ENCODE assay signal across 27 mouse cellular contexts in the genomic region with DNA sequence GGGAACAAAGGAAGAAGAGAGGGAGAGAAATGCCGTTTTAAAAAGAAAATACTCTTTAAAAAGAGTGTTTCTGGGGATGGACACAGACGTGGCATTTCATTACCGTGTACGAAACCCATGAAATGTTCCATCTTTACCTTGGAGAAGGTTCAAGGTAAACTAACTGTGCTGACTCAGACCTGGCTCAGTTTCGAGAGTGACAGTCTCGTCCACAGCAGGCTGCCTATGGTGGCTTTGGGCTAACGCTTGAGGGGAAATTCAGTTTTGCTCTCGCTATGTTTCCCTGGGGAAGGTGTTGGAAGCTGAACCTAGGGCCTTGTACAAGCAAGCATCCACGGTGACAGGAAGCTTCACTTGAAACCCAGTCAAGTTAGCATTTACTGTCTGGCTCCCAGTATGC. TPM values are rescaled to one million over a fixed set of nuclear protein-coding genes. Genes with fewer than 3 reads are reported as not detected.
DNase-seq lines count a peak whose midpoint lies in the region; ATAC-seq and TF ChIP-seq lines count a peak whose summit lies in the region.
"Had no signal": no experiment of that assay in that cellular context is flagged by ENCODE, and none has a peak within 500 bp of the region (broad histone marks: within the 10 kb centered on the region; RNA-seq: fewer than 3 reads in every experiment).

No protein-coding gene starts in this region.

- H3K4me2 ChIP-seq in liver, postnatal 0 days (ENCODE audit: low read depth, low read length) = no peak overlapping the region
- H3K4me2 ChIP-seq in liver, embryonic 11.5 days = no peak overlapping the region
- H3K4me2 ChIP-seq: embryonic facial prominence, embryonic 15.5 days; forebrain, embryonic 12.5 days; hindbrain, embryonic 13.5 days; kidney, embryonic 15.5 days; liver, embryonic 13.5 days; midbrain, embryonic 15.5 days; neural tube, embryonic 15.5 days had no signal

- H3K4me1 ChIP-seq in liver, postnatal 0 days (ENCODE audit: insufficient read depth) = peaks cover 34% of the 10 kb centered on the region
- no peaks in the 10 kb centered on the region for H3K4me1 ChIP-seq in liver, embryonic 11.5 days (replicated peaks; ENCODE audit: control insufficient read depth, insufficient read depth, low read length)
- H3K4me1 ChIP-seq in small intestine, adult 2 months (ENCODE audit: control insufficient read depth, insufficient read depth, insufficient read length, low read length) = peaks cover 8% of the 10 kb centered on the region; the same call in 1 of the 2 replicates
- H3K4me1 ChIP-seq: forebrain, embryonic 12.5 days; hindbrain, embryonic 13.5 days; midbrain, embryonic 15.5 days had no signal

- H3K4me3 ChIP-seq in liver, postnatal 0 days (ENCODE audit: low read depth, low read length) = no peak overlapping the region
- no peak overlapping the region for H3K4me3 ChIP-seq in liver, embryonic 11.5 days (ENCODE audit: low read depth, low read length)
- H3K4me3 ChIP-seq in small intestine, adult 2 months (ENCODE audit: low read depth, low read length) = no peak overlapping the region
- H3K4me3 ChIP-seq: embryonic facial prominence, embryonic 10.5 days; embryonic facial prominence, embryonic 15.5 days; forebrain, embryonic 12.5 days; heart, embryonic 10.5 days; hindbrain, embryonic 13.5 days; kidney, embryonic 15.5 days; layer of hippocampus, adult 2 months; liver, embryonic 13.5 days; midbrain, embryonic 15.5 days; neural tube, embryonic 15.5 days had no signal

- TF ChIP-seq EP300 in liver, postnatal 0 days (IDR thresholded peaks at IDR 0.05; ENCODE audit: low read depth) = no peak

- H3K9me3 ChIP-seq in liver, postnatal 0 days (ENCODE audit: low read length) = peaks cover 4% of the 10 kb centered on the region; the same call in 1 of the 2 replicates
- no peaks in the 10 kb centered on the region for H3K9me3 ChIP-seq in liver, embryonic 11.5 days (ENCODE audit: control insufficient read depth, low read length)
- H3K9me3 ChIP-seq: embryonic facial prominence, embryonic 10.5 days; embryonic facial prominence, embryonic 15.5 days; forebrain, embryonic 12.5 days; heart, embryonic 10.5 days; hindbrain, embryonic 13.5 days; kidney, embryonic 15.5 days; midbrain, embryonic 15.5 days; neural tube, embryonic 15.5 days had no signal

- H3K27me3 ChIP-seq in liver, postnatal 0 days (ENCODE audit: insufficient read depth, low read length) = no peaks in the 10 kb centered on the region
- H3K27me3 ChIP-seq in liver, embryonic 11.5 days (replicated peaks; ENCODE audit: control insufficient read depth, insufficient read depth, low read length) = no peaks in the 10 kb centered on the region
- no peaks in the 10 kb centered on the region for H3K27me3 ChIP-seq in small intestine, adult 2 months (ENCODE audit: control insufficient read depth, insufficient read depth, low read length)
- H3K27me3 ChIP-seq: embryonic facial prominence, embryonic 15.5 days; forebrain, embryonic 12.5 days; hindbrain, embryonic 13.5 days; kidney, embryonic 15.5 days; midbrain, embryonic 15.5 days; neural tube, embryonic 15.5 days; Patski had no signal

- H3K27ac ChIP-seq in liver, postnatal 0 days (ENCODE audit: low read depth) = peak overlapping the region; percentile 81
- H3K27ac ChIP-seq in liver, embryonic 11.5 days (ENCODE audit: low read depth, low read length) = no peak overlapping the region
- peak overlapping the region; percentile 28 for H3K27ac ChIP-seq in small intestine, adult 2 months (ENCODE audit: insufficient read depth, low read depth, low read length)
- H3K27ac ChIP-seq: embryonic facial prominence, embryonic 10.5 days; embryonic facial prominence, embryonic 15.5 days; forebrain, embryonic 12.5 days; heart, embryonic 10.5 days; hindbrain, embryonic 13.5 days; kidney, embryonic 15.5 days; layer of hippocampus, adult 2 months; liver, embryonic 13.5 days; midbrain, embryonic 15.5 days; neural tube, embryonic 15.5 days had no signal

- no peak for TF ChIP-seq CTCF in liver, postnatal 0 days (IDR thresholded peaks at IDR 0.05; ENCODE audit: low read depth)
- TF ChIP-seq CTCF in small intestine, adult 2 months (IDR thresholded peaks at IDR 0.05; ENCODE audit: extremely low read depth, insufficient read length, insufficient replicate concordance, low read depth, low read length) = no peak

- peak; percentile 30 for ATAC-seq in liver, postnatal 0 days
- no peak for ATAC-seq in liver, embryonic 11.5 days (replicated peaks; ENCODE audit: low FRiP score)
- ATAC-seq: forebrain, postnatal 0 days; intestine, postnatal 0 days; midbrain, embryonic 15.5 days; Patski had no signal

- WGBS in liver, postnatal 0 days (ENCODE audit: insufficient replicate concordance) = 67% methylated on average over 9 of the region's 9 CpGs
- 83% methylated on average over 9 of the region's 9 CpGs for WGBS in liver, embryonic 11.5 days
- 54% methylated on average over 9 of the region's 9 CpGs for WGBS in small intestine, adult 2 months

- no peaks in the 10 kb centered on the region for H3K36me3 ChIP-seq in liver, postnatal 0 days (replicated peaks; ENCODE audit: insufficient read depth, low read length)
- no peaks in the 10 kb centered on the region for H3K36me3 ChIP-seq in liver, embryonic 11.5 days (ENCODE audit: control insufficient read depth, insufficient read depth, low read length)
- no peaks in the 10 kb centered on the region for H3K36me3 ChIP-seq in small intestine, adult 2 months (ENCODE audit: control insufficient read depth, insufficient read depth, low read length)
- H3K36me3 ChIP-seq: embryonic facial prominence, embryonic 10.5 days; embryonic facial prominence, embryonic 15.5 days; forebrain, embryonic 12.5 days; heart, embryonic 10.5 days; hindbrain, embryonic 13.5 days; kidney, embryonic 15.5 days; liver, embryonic 13.5 days; midbrain, embryonic 15.5 days; neural tube, embryonic 15.5 days had no signal

- DNase-seq in liver, postnatal 0 days = no peak
- no peak for DNase-seq in liver, embryonic 11.5 days (ENCODE audit: low spot score)
- DNase-seq in adrenal gland, adult 2 months = peak; percentile 74
- peak; percentile 31 for DNase-seq in adrenal gland, postnatal 25 days
- no peak for DNase-seq in thymus, postnatal 10 days (ENCODE audit: low spot score in 2 of 2)
- no peak for DNase-seq in heart, postnatal 4 days
- DNase-seq in cerebellum, adult 11 months = no peak
- DNase-seq: cerebellum, adult 8-10 months; forebrain, postnatal 0 days; liver, embryonic 13.5 days; lung, adult 2 months; lung, postnatal 14 days; retina, postnatal 1 day; right cerebral cortex, postnatal 25 days; spleen, adult 18-20 months had no signal

- no peak for TF ChIP-seq POLR2A in small intestine, adult 2 months (IDR thresholded peaks at IDR 0.05; ENCODE audit: low read depth, low read length)

- no peak overlapping the region for H3K9ac ChIP-seq in liver, postnatal 0 days (replicated peaks)
- no peak overlapping the region for H3K9ac ChIP-seq in liver, embryonic 11.5 days (ENCODE audit: low read depth, low read length)
- H3K9ac ChIP-seq: embryonic facial prominence, embryonic 15.5 days; forebrain, embryonic 12.5 days; forebrain, postnatal 0 days; hindbrain, embryonic 13.5 days; kidney, embryonic 15.5 days; liver, embryonic 13.5 days; midbrain, embryonic 15.5 days; neural tube, embryonic 15.5 days had no signal

RNA-seq across cellular contexts. Expression of gene Noct, which starts 22.3 kb away (rescaled TPM):
- 8.5 and 11.4 TPM in 2 replicates for polyA plus RNA-seq in liver, postnatal 0 days (2015; fragmentation: Nextera tagmentation; extraction: Ambion mirVana)
- polyA plus RNA-seq in liver, embryonic 11.5 days (2014; fragmentation: Nextera tagmentation; extraction: Ambion mirVana) = 29.0 and 30.7 TPM in 2 replicates
- total RNA-seq in adrenal gland, adult 2 months (2021) = 10 to 100 TPM; 37.4 to 45.0 TPM
- polyA plus RNA-seq in adrenal gland, adult 2 months (2012; rRNA removed) = 19.5 and 28.5 TPM in 2 replicates
- total RNA-seq in adrenal gland, postnatal 25 days (2021) = 10.7 and 27.8 TPM in 2 replicates
- polyA plus RNA-seq in small intestine, adult 2 months (2012; rRNA removed) = 19.2 and 56.2 TPM in 2 replicates
- total RNA-seq in heart, postnatal 4 days (2021) = 10 to 100 TPM; 27.8 to 31.0 TPM

Comparison
In these comparisons a context has a peak if more than half of its experiments do, and no peak if none do; other contexts are left out.
1. DNase-seq: peak in adrenal gland, adult 2 months (single experiment) and adrenal gland, postnatal 25 days (single experiment); none in liver, postnatal 0 days (single experiment), liver, embryonic 11.5 days (single experiment), thymus, postnatal 10 days (0 of 2), heart, postnatal 4 days (single experiment) and cerebellum, adult 11 months (single experiment).